Mouse (Mus musculus): ENCODE data around the gene Hdac9. TPM values are rescaled to one million over a fixed set of nuclear protein-coding genes. Genes with fewer than 3 reads are reported as not detected.

Hdac9 gene
- polyA plus RNA-seq, 1 experiment from 2014 or later, result 9.6 TPM

- DNase-seq (ENCODE audit: low spot score) (peak; percentile 60), ATAC-seq (peak; percentile 40; the same call in 1 of the 2 replicates)
These were observed 297.8 kb downstream of the Hdac9 start for GRCm38 (mm10) chr12:34619101-34619500.

GRCm38 (mm10) chr12:34618321-34618720 is 298.6 kb downstream of the Hdac9 start:
- Histone ChIP-seq H3K27ac (ENCODE audit: low read depth, low read length) (no peak overlapping the region), H3K9ac (ENCODE audit: low read length) (no peak overlapping the region), H3K27me3 (replicated peaks; ENCODE audit: control insufficient read depth, insufficient read depth, low read length) (no peaks in the 10 kb centered on the region), H3K4me3 (ENCODE audit: low read depth, low read length) (no peak overlapping the region), H3K4me2 (ENCODE audit: low read length) (no peak overlapping the region), H3K9me3 (replicated peaks; ENCODE audit: control insufficient read depth, low read length) (no peaks in the 10 kb centered on the region), H3K4me1 (ENCODE audit: control insufficient read depth, insufficient read depth, low read length) (peaks cover 2% of the 10 kb centered on the region; the same call in 1 of the 2 replicates), H3K36me3 (ENCODE audit: control insufficient read depth, insufficient read depth, low read length) (no peaks in the 10 kb centered on the region)
- peak; percentile 62; the same call in 1 of the 2 replicates for ATAC-seq
- 48% methylated on average over 3 of the region's 3 CpGs for WGBS
- peak; percentile 66 for DNase-seq (ENCODE audit: low spot score)

More at GRCm38 (mm10) chr12:34619101-34619500, 297.8 kb downstream of the Hdac9 start:
- no peak overlapping the region for H3K9ac ChIP-seq (ENCODE audit: low read length)
- peaks cover 2% of the 10 kb centered on the region; the same call in 1 of the 2 replicates for H3K4me1 ChIP-seq (ENCODE audit: control insufficient read depth, insufficient read depth, low read length)
- no peak overlapping the region for H3K4me2 ChIP-seq (ENCODE audit: low read length)
- no peak overlapping the region for H3K27ac ChIP-seq (ENCODE audit: low read depth, low read length)
- H3K4me3 ChIP-seq (ENCODE audit: low read depth, low read length), result no peak overlapping the region
- WGBS, result 68% methylated on average over 5 of the region's 5 CpGs
- no peaks in the 10 kb centered on the region for H3K9me3 ChIP-seq (replicated peaks; ENCODE audit: control insufficient read depth, low read length)
- no peaks in the 10 kb centered on the region for H3K27me3 ChIP-seq (replicated peaks; ENCODE audit: control insufficient read depth, insufficient read depth, low read length)
- H3K36me3 ChIP-seq (ENCODE audit: control insufficient read depth, insufficient read depth, low read length), result no peaks in the 10 kb centered on the region

- Histone ChIP-seq H3K36me3 (ENCODE audit: control insufficient read depth, insufficient read depth, low read length) (no peaks in the 10 kb centered on the region), H3K9me3 (replicated peaks; ENCODE audit: control insufficient read depth, low read length) (no peaks in the 10 kb centered on the region), H3K27ac (ENCODE audit: low read depth, low read length) (no peak overlapping the region), H3K9ac (ENCODE audit: low read length) (no peak overlapping the region), H3K4me3 (ENCODE audit: low read depth, low read length) (no peak overlapping the region), H3K4me2 (ENCODE audit: low read length) (no peak overlapping the region), H3K27me3 (replicated peaks; ENCODE audit: control insufficient read depth, insufficient read depth, low read length) (no peaks in the 10 kb centered on the region), H3K4me1 (ENCODE audit: control insufficient read depth, insufficient read depth, low read length) (peaks cover 2% of the 10 kb centered on the region; the same call in 1 of the 2 replicates)
- ATAC-seq (peak; percentile 30; the same call in 1 of the 2 replicates), DNase-seq (ENCODE audit: low spot score) (peak; percentile 17)
- 62% methylated on average over 10 of the region's 10 CpGs for WGBS
These were observed 299.1 kb downstream of the Hdac9 start for GRCm38 (mm10) chr12:34617836-34618235.

GRCm38 (mm10) chr12:34614796-34615195 is 302.1 kb downstream of the Hdac9 start:
- DNase-seq (ENCODE audit: low spot score) (no peak), ATAC-seq (no peak)
- Histone ChIP-seq H3K4me3 (ENCODE audit: low read depth, low read length) (no peak overlapping the region), H3K36me3 (ENCODE audit: control insufficient read depth, insufficient read depth, low read length) (no peaks in the 10 kb centered on the region), H3K27ac (ENCODE audit: low read depth, low read length) (no peak overlapping the region), H3K9me3 (replicated peaks; ENCODE audit: control insufficient read depth, low read length) (no peaks in the 10 kb centered on the region), H3K4me2 (ENCODE audit: low read length) (no peak overlapping the region), H3K27me3 (replicated peaks; ENCODE audit: control insufficient read depth, insufficient read depth, low read length) (no peaks in the 10 kb centered on the region), H3K9ac (ENCODE audit: low read length) (no peak overlapping the region), H3K4me1 (ENCODE audit: control insufficient read depth, insufficient read depth, low read length) (peaks cover 2% of the 10 kb centered on the region; the same call in 1 of the 2 replicates)
- WGBS, result 71% methylated on average over 5 of the region's 5 CpGs

- no peaks in the 10 kb centered on the region for H3K36me3 ChIP-seq (ENCODE audit: control insufficient read depth, insufficient read depth, low read length)
- 0 out of 2 replicates have a peak, but pooled peaks cover 2% of the 10 kb centered on the region for H3K4me1 ChIP-seq (ENCODE audit: control insufficient read depth, insufficient read depth, low read length)
- no peak overlapping the region for H3K4me3 ChIP-seq (ENCODE audit: low read depth, low read length)
- ATAC-seq, result no peak
- no peak overlapping the region for H3K9ac ChIP-seq (ENCODE audit: low read length)
- no peaks in the 10 kb centered on the region for H3K9me3 ChIP-seq (replicated peaks; ENCODE audit: control insufficient read depth, low read length)
- H3K4me2 ChIP-seq (ENCODE audit: low read length), result no peak overlapping the region
- DNase-seq (ENCODE audit: low spot score), result no peak
- 93% methylated on average over 3 of the region's 3 CpGs for WGBS
- H3K27me3 ChIP-seq (replicated peaks; ENCODE audit: control insufficient read depth, insufficient read depth, low read length), result no peaks in the 10 kb centered on the region
- no peak overlapping the region for H3K27ac ChIP-seq (ENCODE audit: low read depth, low read length)
These were observed 304.4 kb downstream of the Hdac9 start for GRCm38 (mm10) chr12:34612511-34612910.

GRCm38 (mm10) chr12:34604521-34604920 is 312.4 kb downstream of the Hdac9 start:
- Histone ChIP-seq H3K9ac (ENCODE audit: low read length) (no peak overlapping the region), H3K27ac (ENCODE audit: low read depth, low read length) (no peak overlapping the region), H3K9me3 (replicated peaks; ENCODE audit: control insufficient read depth, low read length) (no peaks in the 10 kb centered on the region), H3K4me1 (ENCODE audit: control insufficient read depth, insufficient read depth, low read length) (no peaks in the 10 kb centered on the region), H3K27me3 (replicated peaks; ENCODE audit: control insufficient read depth, insufficient read depth, low read length) (no peaks in the 10 kb centered on the region), H3K4me3 (ENCODE audit: low read depth, low read length) (no peak overlapping the region), H3K4me2 (ENCODE audit: low read length) (no peak overlapping the region), H3K36me3 (ENCODE audit: control insufficient read depth, insufficient read depth, low read length) (no peaks in the 10 kb centered on the region)
- 91% methylated on average over 4 of the region's 4 CpGs for WGBS
- ATAC-seq, result no peak
- DNase-seq (ENCODE audit: low spot score), result no peak

- no peak for DNase-seq (ENCODE audit: low spot score)
- WGBS, result 90% methylated on average over 10 of the region's 10 CpGs
- H3K4me3 ChIP-seq (ENCODE audit: low read depth, low read length), result no peak overlapping the region
These were observed 322.6 kb downstream of the Hdac9 start for GRCm38 (mm10) chr12:34594167-34594793.

GRCm38 (mm10) chr12:34587171-34587570 is 329.7 kb downstream of the Hdac9 start:
- Histone ChIP-seq H3K9me3 (replicated peaks; ENCODE audit: control insufficient read depth, low read length) (no peaks in the 10 kb centered on the region), H3K27ac (ENCODE audit: low read depth, low read length) (no peak overlapping the region), H3K4me2 (ENCODE audit: low read length) (no peak overlapping the region), H3K4me3 (ENCODE audit: low read depth, low read length) (no peak overlapping the region), H3K36me3 (ENCODE audit: control insufficient read depth, insufficient read depth, low read length) (no peaks in the 10 kb centered on the region), H3K4me1 (ENCODE audit: control insufficient read depth, insufficient read depth, low read length) (no peaks in the 10 kb centered on the region), H3K27me3 (replicated peaks; ENCODE audit: control insufficient read depth, insufficient read depth, low read length) (no peaks in the 10 kb centered on the region), H3K9ac (ENCODE audit: low read length) (no peak overlapping the region)
- DNase-seq (ENCODE audit: low spot score) (peak; percentile 15), ATAC-seq (no peak)
- WGBS, result 17% methylated on average over 4 of the region's 4 CpGs

More at GRCm38 (mm10) chr12:34594167-34594793, 322.6 kb downstream of the Hdac9 start:
- H3K4me2 ChIP-seq (ENCODE audit: low read length), result no peak overlapping the region
- no peak for ATAC-seq
- H3K9me3 ChIP-seq (replicated peaks; ENCODE audit: control insufficient read depth, low read length), result no peaks in the 10 kb centered on the region
- no peaks in the 10 kb centered on the region for H3K36me3 ChIP-seq (ENCODE audit: control insufficient read depth, insufficient read depth, low read length)
- H3K9ac ChIP-seq (ENCODE audit: low read length), result no peak overlapping the region
- H3K27ac ChIP-seq (ENCODE audit: low read depth, low read length), result no peak overlapping the region
- no peaks in the 10 kb centered on the region for H3K27me3 ChIP-seq (replicated peaks; ENCODE audit: control insufficient read depth, insufficient read depth, low read length)
- no peaks in the 10 kb centered on the region for H3K4me1 ChIP-seq (ENCODE audit: control insufficient read depth, insufficient read depth, low read length)

- Histone ChIP-seq H3K9ac (ENCODE audit: low read length) (no peak overlapping the region), H3K27ac (ENCODE audit: low read depth, low read length) (no peak overlapping the region), H3K9me3 (replicated peaks; ENCODE audit: control insufficient read depth, low read length) (no peaks in the 10 kb centered on the region), H3K27me3 (replicated peaks; ENCODE audit: control insufficient read depth, insufficient read depth, low read length) (no peaks in the 10 kb centered on the region), H3K4me2 (ENCODE audit: low read length) (no peak overlapping the region), H3K4me1 (ENCODE audit: control insufficient read depth, insufficient read depth, low read length) (no peaks in the 10 kb centered on the region), H3K4me3 (ENCODE audit: low read depth, low read length) (no peak overlapping the region), H3K36me3 (ENCODE audit: control insufficient read depth, insufficient read depth, low read length) (no peaks in the 10 kb centered on the region)
- DNase-seq (ENCODE audit: low spot score), result peak; percentile 11
- WGBS, result 55% methylated on average over 4 of the region's 4 CpGs
- no peak; the same call in 1 of the 2 replicates for ATAC-seq
These were observed 334.4 kb downstream of the Hdac9 start for GRCm38 (mm10) chr12:34582522-34582921.

All from forebrain, embryonic 14.5 days (tissue).